Mouse (Mus musculus): ENCODE data around the gene Tm7sf3. TPM values are rescaled to one million over a fixed set of nuclear protein-coding genes. Genes with fewer than 3 reads are reported as not detected.

Tm7sf3 gene
- polyA plus RNA-seq, 1 experiment from 2014 or later, result 58.7 TPM

DNA sequence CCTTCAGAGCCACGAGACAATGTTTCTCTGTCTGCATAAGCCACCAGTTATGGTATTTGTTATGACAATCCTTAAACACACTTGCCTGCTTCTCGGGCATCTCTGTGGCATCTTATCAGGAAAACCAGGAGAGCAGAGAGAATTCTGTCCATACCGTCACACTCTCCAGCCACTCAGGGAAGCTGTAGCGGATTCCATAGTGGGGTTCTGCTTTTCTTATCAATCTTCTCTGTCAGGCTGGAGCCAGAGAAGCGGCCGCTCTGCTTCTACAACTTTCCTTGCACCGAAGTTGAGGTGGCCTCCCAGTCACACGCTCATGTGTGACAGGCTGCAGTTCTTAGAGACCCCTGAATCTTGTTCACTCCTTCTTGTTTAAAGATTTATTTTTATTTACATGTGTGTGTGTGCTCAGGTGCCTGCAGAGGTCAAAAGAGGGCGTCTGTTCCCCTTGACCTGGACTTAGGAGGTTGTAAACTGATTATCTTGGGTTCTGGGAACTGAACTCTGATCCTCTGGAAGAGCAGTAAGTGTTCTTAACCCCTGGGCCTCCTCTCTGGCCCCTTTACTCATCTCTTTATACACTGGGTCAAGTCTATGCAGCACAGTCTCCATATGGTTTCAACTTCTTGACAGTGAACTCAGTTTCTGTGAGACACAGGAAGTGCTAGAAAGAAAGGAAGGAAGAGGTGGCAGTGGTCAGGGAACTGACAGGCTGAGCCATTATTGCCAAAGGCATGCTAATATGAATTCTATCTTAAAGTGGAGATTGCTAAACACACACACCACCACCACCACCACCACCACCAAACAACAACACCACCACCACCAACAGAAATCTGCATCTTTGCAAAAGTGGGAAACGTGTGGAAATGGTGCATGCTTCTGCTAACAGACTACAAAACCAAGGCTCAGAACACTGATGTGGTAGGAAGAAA is 35.8 kb upstream of the Tm7sf3 start:
- no peaks in the 10 kb centered on the region for H3K9me3 ChIP-seq (ENCODE audit: control insufficient read depth)
- no peak overlapping the region for H3K9ac ChIP-seq (ENCODE audit: low read depth, low read length)
- H3K4me2 ChIP-seq (replicated peaks; ENCODE audit: low read depth), result 0 out of 2 replicates have a peak overlapping the region, but pooled peaks have one; percentile 17
- H3K4me1 ChIP-seq (replicated peaks; ENCODE audit: control insufficient read depth, insufficient read depth, low read length), result no peaks in the 10 kb centered on the region
- TF ChIP-seq CTCF (IDR thresholded peaks at IDR 0.05; ENCODE audit: low read depth), result no peak
- H3K27ac ChIP-seq (ENCODE audit: low read depth, low read length), result no peak overlapping the region; the same call in 1 of the 2 replicates
- WGBS, result 38% methylated on average over 10 of the region's 10 CpGs
- no peaks in the 10 kb centered on the region for H3K36me3 ChIP-seq (ENCODE audit: control insufficient read depth, insufficient read depth)
- H3K27me3 ChIP-seq (replicated peaks; ENCODE audit: control insufficient read depth, insufficient read depth, low read length), result no peaks in the 10 kb centered on the region
- peak; percentile 68 for ATAC-seq
- no peak overlapping the region for H3K4me3 ChIP-seq (ENCODE audit: low read depth, low read length)

GRCm38 (mm10) chr6:146676904-146677303 is 34.3 kb upstream of the Tm7sf3 start:
- H3K36me3 ChIP-seq (ENCODE audit: control insufficient read depth, insufficient read depth), result no peaks in the 10 kb centered on the region
- no peaks in the 10 kb centered on the region for H3K4me1 ChIP-seq (replicated peaks; ENCODE audit: control insufficient read depth, insufficient read depth, low read length)
- H3K9ac ChIP-seq (ENCODE audit: low read depth, low read length), result no peak overlapping the region
- 75% methylated on average over 10 of the region's 10 CpGs for WGBS
- no peak for TF ChIP-seq CTCF (IDR thresholded peaks at IDR 0.05; ENCODE audit: low read depth)
- H3K9me3 ChIP-seq (ENCODE audit: control insufficient read depth), result no peaks in the 10 kb centered on the region
- H3K4me2 ChIP-seq (replicated peaks; ENCODE audit: low read depth), result no peak overlapping the region
- H3K27me3 ChIP-seq (replicated peaks; ENCODE audit: control insufficient read depth, insufficient read depth, low read length), result no peaks in the 10 kb centered on the region
- H3K27ac ChIP-seq (ENCODE audit: low read depth, low read length), result no peak overlapping the region
- no peak overlapping the region for H3K4me3 ChIP-seq (ENCODE audit: low read depth, low read length)
- no peak for ATAC-seq

DNA sequence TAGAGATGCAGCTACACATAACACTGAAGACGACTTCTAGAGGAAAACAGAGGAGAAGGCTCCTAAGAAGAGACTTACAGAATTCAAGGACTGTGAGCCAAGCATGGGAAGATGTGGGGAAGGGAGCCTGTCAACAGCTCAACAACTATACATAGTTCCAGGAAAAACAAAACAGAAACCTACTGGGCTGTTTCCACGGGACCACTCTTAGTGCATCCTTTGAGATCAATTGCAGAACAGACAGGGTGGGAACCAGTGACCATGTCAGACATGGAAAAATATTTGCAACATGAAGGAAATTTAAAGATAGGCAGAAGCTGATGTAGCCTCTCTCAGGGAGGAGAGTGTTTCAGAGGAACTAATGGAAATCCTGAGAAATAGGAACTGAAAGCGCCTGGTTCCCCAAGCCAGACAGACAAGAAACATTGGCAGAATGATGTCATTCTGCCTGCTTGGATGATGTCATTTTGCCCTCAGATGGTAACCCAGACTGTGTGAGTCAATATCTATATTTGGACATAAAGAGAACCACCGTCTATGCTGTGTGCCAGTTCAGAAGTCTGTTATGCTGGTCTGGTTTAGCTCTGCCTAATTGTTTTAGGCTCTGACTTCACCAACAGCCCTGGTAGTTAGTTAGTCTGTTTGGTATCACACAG is 32.4 kb upstream of the Tm7sf3 start:
- no peak overlapping the region for H3K9ac ChIP-seq (ENCODE audit: low read depth, low read length)
- H3K4me1 ChIP-seq (replicated peaks; ENCODE audit: control insufficient read depth, insufficient read depth, low read length), result no peaks in the 10 kb centered on the region
- H3K36me3 ChIP-seq (ENCODE audit: control insufficient read depth, insufficient read depth), result no peaks in the 10 kb centered on the region
- no peak overlapping the region for H3K27ac ChIP-seq (ENCODE audit: low read depth, low read length)
- H3K4me3 ChIP-seq (ENCODE audit: low read depth, low read length), result no peak overlapping the region
- no peak overlapping the region for H3K4me2 ChIP-seq (replicated peaks; ENCODE audit: low read depth)
- no peaks in the 10 kb centered on the region for H3K9me3 ChIP-seq (ENCODE audit: control insufficient read depth)
- H3K27me3 ChIP-seq (replicated peaks; ENCODE audit: control insufficient read depth, insufficient read depth, low read length), result no peaks in the 10 kb centered on the region
- no peak for TF ChIP-seq CTCF (IDR thresholded peaks at IDR 0.05; ENCODE audit: low read depth)
- ATAC-seq, result no peak
- 62% methylated on average over 4 of the region's 4 CpGs for WGBS

GRCm38 (mm10) chr6:146674420-146674819 is 31.8 kb upstream of the Tm7sf3 start:
- no peaks in the 10 kb centered on the region for H3K36me3 ChIP-seq (ENCODE audit: control insufficient read depth, insufficient read depth)
- H3K4me1 ChIP-seq (replicated peaks; ENCODE audit: control insufficient read depth, insufficient read depth, low read length), result no peaks in the 10 kb centered on the region
- 81% methylated on average over 8 of the region's 8 CpGs for WGBS
- TF ChIP-seq CTCF (IDR thresholded peaks at IDR 0.05; ENCODE audit: low read depth), result no peak
- no peak overlapping the region for H3K9ac ChIP-seq (ENCODE audit: low read depth, low read length)
- no peak overlapping the region for H3K4me3 ChIP-seq (ENCODE audit: low read depth, low read length)
- H3K27me3 ChIP-seq (replicated peaks; ENCODE audit: control insufficient read depth, insufficient read depth, low read length), result no peaks in the 10 kb centered on the region
- H3K4me2 ChIP-seq (replicated peaks; ENCODE audit: low read depth), result no peak overlapping the region
- no peak overlapping the region for H3K27ac ChIP-seq (ENCODE audit: low read depth, low read length)
- no peaks in the 10 kb centered on the region for H3K9me3 ChIP-seq (ENCODE audit: control insufficient read depth)
- ATAC-seq, result no peak

DNA sequence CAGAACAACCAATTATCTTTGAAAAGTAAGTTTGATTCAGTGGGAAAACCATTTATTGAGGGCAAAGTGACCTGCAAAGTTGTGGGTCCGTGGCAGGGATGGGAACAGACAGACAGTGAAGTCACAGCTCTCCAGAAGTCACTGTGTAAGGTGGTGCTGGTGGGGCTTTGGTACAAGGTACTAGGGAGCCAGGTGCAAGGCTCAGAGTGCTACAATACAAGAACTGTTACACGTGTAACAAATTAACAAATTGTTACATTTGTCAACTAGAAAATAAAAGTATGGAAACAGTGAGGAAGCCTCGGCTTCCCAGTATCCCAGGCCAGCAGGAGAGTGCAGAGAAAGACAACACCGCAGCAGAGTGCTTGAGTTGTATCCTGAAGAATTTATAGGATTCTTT is 31.1 kb upstream of the Tm7sf3 start:
- Histone ChIP-seq H3K9me3 (ENCODE audit: control insufficient read depth) (no peaks in the 10 kb centered on the region), H3K4me1 (replicated peaks; ENCODE audit: control insufficient read depth, insufficient read depth, low read length) (no peaks in the 10 kb centered on the region), H3K27ac (ENCODE audit: low read depth, low read length) (no peak overlapping the region), H3K9ac (ENCODE audit: low read depth, low read length) (no peak overlapping the region), H3K27me3 (replicated peaks; ENCODE audit: control insufficient read depth, insufficient read depth, low read length) (no peaks in the 10 kb centered on the region), H3K4me2 (replicated peaks; ENCODE audit: low read depth) (no peak overlapping the region), H3K4me3 (ENCODE audit: low read depth, low read length) (no peak overlapping the region), H3K36me3 (ENCODE audit: control insufficient read depth, insufficient read depth) (no peaks in the 10 kb centered on the region)
- WGBS, result 80% methylated on average over 4 of the region's 4 CpGs
- ATAC-seq, result no peak
- no peak for TF ChIP-seq CTCF (IDR thresholded peaks at IDR 0.05; ENCODE audit: low read depth)

- 80% methylated on average over 5 of the region's 5 CpGs for WGBS
- no peak for ATAC-seq
- no peaks in the 10 kb centered on the region for H3K27me3 ChIP-seq (replicated peaks; ENCODE audit: control insufficient read depth, insufficient read depth, low read length)
- H3K36me3 ChIP-seq (ENCODE audit: control insufficient read depth, insufficient read depth), result no peaks in the 10 kb centered on the region
- no peak overlapping the region for H3K27ac ChIP-seq (ENCODE audit: low read depth, low read length)
- H3K9me3 ChIP-seq (ENCODE audit: control insufficient read depth), result no peaks in the 10 kb centered on the region
- TF ChIP-seq CTCF (IDR thresholded peaks at IDR 0.05; ENCODE audit: low read depth), result no peak
- H3K4me2 ChIP-seq (replicated peaks; ENCODE audit: low read depth), result no peak overlapping the region
- H3K9ac ChIP-seq (ENCODE audit: low read depth, low read length), result no peak overlapping the region
- no peak overlapping the region for H3K4me3 ChIP-seq (ENCODE audit: low read depth, low read length)
- no peaks in the 10 kb centered on the region for H3K4me1 ChIP-seq (replicated peaks; ENCODE audit: control insufficient read depth, insufficient read depth, low read length)
Observed at GRCm38 (mm10) chr6:146672106-146672505, 29.5 kb upstream of the Tm7sf3 start.

All from intestine, postnatal 0 days (tissue).